Mouse (Mus musculus): ENCODE measurements at regions not wholly inside any gene's neighbourhood (a gene's known extent, or its start where the extent isn't known, plus 50 kb on each side); places are given as distances from the start of the nearest gene placed in this dataset.
"Not testable (repeated sequence)": the region's sequence is repeated elsewhere in the genome, so short reads cannot be mapped to it uniquely, and the experiment has no call there.

DNA sequence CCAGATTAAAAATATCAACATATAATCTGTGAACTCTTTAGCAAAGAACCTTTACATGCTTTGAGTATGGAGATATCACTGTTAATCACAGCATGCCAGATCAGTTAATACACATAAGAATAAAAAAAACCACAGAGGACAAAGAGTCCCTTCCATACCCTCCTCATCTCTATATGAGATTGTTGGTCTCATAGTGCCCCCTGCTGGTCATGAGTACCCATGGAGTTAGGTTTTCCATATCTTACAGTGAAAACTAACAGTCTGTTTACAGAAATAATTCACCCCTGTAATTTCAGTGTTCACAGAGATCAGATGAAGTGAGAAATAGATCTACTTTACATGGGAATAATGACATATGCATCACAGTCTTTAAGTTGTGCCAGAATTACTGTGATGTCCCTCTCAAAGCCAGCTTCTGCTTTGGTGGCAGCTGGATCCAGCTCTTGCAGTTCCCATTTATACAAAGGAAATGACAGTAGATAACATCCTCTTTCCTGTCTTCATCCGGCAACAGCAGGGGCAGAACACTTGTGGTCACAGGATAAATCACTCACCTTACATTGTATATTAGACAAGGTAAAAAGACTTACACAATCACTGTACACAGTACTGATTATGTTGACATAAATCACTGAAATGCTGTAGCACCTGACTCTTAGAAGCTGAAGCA lies 1106.9 kb downstream of the Adam6a start:
- TF ChIP-seq CTCF (IDR thresholded peaks at IDR 0.05 in 2 of 3, conservative IDR thresholded peaks at IDR 0.05 in 1 of 3; ENCODE audit: control insufficient read depth in 1 of 3, insufficient read depth in 1 of 3, low read depth in 2 of 3, low read length in 3 of 3, poor library complexity in 1 of 3, severe bottlenecking in 1 of 3) = peak in 1 of 3 experiments; percentile 1; a peak in 1 of 6 replicates
- not testable (repeated sequence) for H3K9ac ChIP-seq (ENCODE audit: control insufficient read depth, low read depth, low read length, poor library complexity, severe bottlenecking); H3K79me2 ChIP-seq (ENCODE audit: control insufficient read depth, insufficient read depth, low read length, poor library complexity); DNase-seq (ENCODE audit: low read depth, low spot score); H3K4me1 ChIP-seq (ENCODE audit: control insufficient read depth in 1 of 2, insufficient read depth in 2 of 2, low read length in 2 of 2); H3K27me3 ChIP-seq (ENCODE audit: control insufficient read depth in 1 of 2, insufficient read depth in 2 of 2, low read length in 2 of 2); H3K27ac ChIP-seq (ENCODE audit: control insufficient read depth, low read depth, low read length); H3K9me3 ChIP-seq (replicated peaks; ENCODE audit: insufficient read depth, low read length); H3K36me3 ChIP-seq (ENCODE audit: control insufficient read depth in 1 of 2, insufficient read depth in 2 of 2, low read length in 2 of 2); H3K4me3 ChIP-seq (ENCODE audit: control insufficient read depth in 1 of 2, insufficient read depth in 1 of 2, low read depth in 2 of 2, low read length in 2 of 2)

DNA sequence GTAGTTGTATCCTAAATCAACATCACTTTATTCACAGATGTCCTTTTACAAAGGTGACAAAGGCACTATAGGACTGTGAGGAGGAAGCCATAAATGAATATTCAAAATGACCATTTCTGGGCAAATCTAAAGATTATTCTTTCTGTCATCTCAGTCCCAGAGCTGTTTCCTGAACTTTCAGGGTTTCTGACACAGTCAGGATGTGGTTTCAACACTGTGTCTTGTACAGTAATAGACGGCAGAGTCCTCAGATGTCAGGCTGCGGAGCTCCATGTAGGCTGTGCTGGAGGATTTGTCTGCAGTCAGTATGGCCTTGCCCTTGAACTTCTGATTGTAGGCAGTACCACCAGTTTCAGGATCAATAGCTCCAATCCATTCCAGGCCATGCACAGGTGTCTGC lies 1113.4 kb downstream of the Adam6a start:
- not testable (repeated sequence) for H3K4me1 ChIP-seq (ENCODE audit: control insufficient read depth in 1 of 2, insufficient read depth in 2 of 2, low read length in 2 of 2); H3K9me3 ChIP-seq (replicated peaks; ENCODE audit: insufficient read depth, low read length); H3K79me2 ChIP-seq (ENCODE audit: control insufficient read depth, insufficient read depth, low read length, poor library complexity); DNase-seq (ENCODE audit: low read depth, low spot score); H3K36me3 ChIP-seq (ENCODE audit: control insufficient read depth in 1 of 2, insufficient read depth in 2 of 2, low read length in 2 of 2); H3K27me3 ChIP-seq (ENCODE audit: control insufficient read depth in 1 of 2, insufficient read depth in 2 of 2, low read length in 2 of 2); H3K4me3 ChIP-seq (ENCODE audit: control insufficient read depth in 1 of 2, insufficient read depth in 1 of 2, low read depth in 2 of 2, low read length in 2 of 2); H3K9ac ChIP-seq (ENCODE audit: control insufficient read depth, low read depth, low read length, poor library complexity, severe bottlenecking); H3K27ac ChIP-seq (ENCODE audit: control insufficient read depth, low read depth, low read length)
